Mouse (Mus musculus) heart, embryonic 16.5 days (tissue): ENCODE measurements around the gene Cmc1. TPM values are rescaled to one million over a fixed set of nuclear protein-coding genes. Genes with fewer than 3 reads are reported as not detected.

ENCODE experiments used
- ATAC-seq: fragments of 200-750 bp; cut with Nextera tagmentation; replicated peaks from 2 replicates; pipeline ENCODE4 v1.8.0; 2017; ENCODE audit warnings: moderate number of reproducible peaks; ENCODE audit not compliant: insufficient read depth, low FRiP score; ENCODE audit errors: extremely low read depth
- H3K27ac ChIP-seq: fragments of 300-500 bp; sonication (generic); 2 replicates; pipeline ENCODE4 v1.5.1; 2014; ENCODE audit warnings: mild to moderate bottlenecking, low read length, control low read depth, moderate library complexity
- H3K27me3 ChIP-seq: fragments of 300-500 bp; sonication (generic); 2 replicates; pipeline ENCODE4 v1.6.1; 2014; ENCODE audit warnings: low read length, mixed read lengths; ENCODE audit not compliant: control insufficient read depth, insufficient read depth
- H3K36me3 ChIP-seq: fragments of 300-500 bp; sonication (generic); 2 replicates; pipeline ENCODE4 v1.6.1; 2014; ENCODE audit not compliant: control insufficient read depth, insufficient read depth
- H3K4me1 ChIP-seq: fragments of 300-500 bp; sonication (generic); 2 replicates; pipeline ENCODE4 v1.6.1; 2014; ENCODE audit warnings: low read length, mixed read lengths; ENCODE audit not compliant: control insufficient read depth, insufficient read depth
- H3K4me2 ChIP-seq: fragments of 300-500 bp; sonication (generic); 2 replicates; pipeline ENCODE4 v1.6.1; 2014; ENCODE audit warnings: low read depth, mild to moderate bottlenecking, control low read depth, low read length
- H3K4me3 ChIP-seq: fragments of 300-500 bp; sonication (generic); 2 replicates; pipeline ENCODE4 v1.5.1; 2014; ENCODE audit warnings: mild to moderate bottlenecking, control low read depth, low read length
- H3K9ac ChIP-seq: fragments of 300-500 bp; sonication (generic); 2 replicates; pipeline ENCODE4 v1.6.1; 2014; ENCODE audit warnings: low read length, control low read depth
- H3K9me3 ChIP-seq: fragments of 300-500 bp; sonication (generic); replicated peaks from 2 replicates; pipeline ENCODE4 v1.6.1; 2016; ENCODE audit warnings: low read length; ENCODE audit not compliant: control insufficient read depth
- WGBS: fragments of 180-500 bp; shearing (Covaris S2); extraction: QIAGEN DNeasy Blood & Tissue Kit; methylation state at CpG from one replicate; pipeline ENCODE4 v1.1.7; 2014; 5-methylcytosine and 5-hydroxymethylcytosine counted together
- polyA plus RNA-seq: library from polyadenylated mRNA; unstranded; fragments of >200 nt; fragmentation: Nextera tagmentation; extraction: Ambion mirVana; gene quantifications from 2 replicates; pipeline ENCODE4 v1.2.1, GENCODE M21; 2015

Cmc1 gene
- 37.9 and 39.0 TPM in 2 replicates for polyA plus RNA-seq

DNA sequence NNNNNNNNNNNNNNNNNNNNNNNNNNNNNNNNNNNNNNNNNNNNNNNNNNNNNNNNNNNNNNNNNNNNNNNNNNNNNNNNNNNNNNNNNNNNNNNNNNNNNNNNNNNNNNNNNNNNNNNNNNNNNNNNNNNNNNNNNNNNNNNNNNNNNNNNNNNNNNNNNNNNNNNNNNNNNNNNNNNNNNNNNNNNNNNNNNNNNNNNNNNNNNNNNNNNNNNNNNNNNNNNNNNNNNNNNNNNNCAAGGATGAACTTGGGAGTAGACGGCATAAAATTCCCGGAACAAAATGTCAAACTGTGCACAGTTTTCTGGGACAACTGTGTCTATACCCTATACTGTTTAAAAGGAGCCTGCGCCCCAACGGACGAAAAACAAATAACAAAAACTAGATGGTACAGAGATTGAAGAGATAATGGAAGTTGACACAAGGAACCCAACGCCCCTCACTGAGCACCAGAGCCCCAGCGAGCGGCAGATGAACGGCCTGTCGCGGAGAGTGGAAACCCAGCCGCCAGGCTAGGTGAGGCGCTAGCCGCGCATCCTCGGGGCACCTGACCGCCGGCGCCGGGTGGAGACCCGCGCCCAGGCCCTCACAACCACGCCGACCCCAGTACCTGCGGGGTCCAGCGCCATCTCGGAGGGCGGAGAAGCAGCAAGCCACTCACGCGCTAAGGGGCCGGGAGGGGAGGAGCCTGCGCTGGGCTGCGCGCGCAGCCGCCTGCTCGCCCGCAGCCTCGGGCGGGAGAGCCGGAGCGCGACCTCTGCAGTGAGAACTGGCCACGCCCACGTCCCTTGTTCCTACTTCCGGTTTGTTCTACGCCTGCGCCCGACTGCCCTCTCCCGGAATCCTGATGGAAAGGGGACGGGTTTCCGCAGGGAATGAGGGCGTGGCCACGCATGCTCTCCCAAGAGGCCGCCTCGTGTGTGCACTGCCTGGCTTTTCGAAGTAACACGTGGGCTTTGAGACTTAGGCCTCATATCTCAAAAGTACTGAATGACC lies at the start of gene Cmc1:
TSS of gene Cmc1 (minus strand) at position 771 of the 996 bp plus-strand sequence.
- Histone ChIP-seq H3K4me1 (peaks cover 10% of the 10 kb centered on the region), H3K27me3 (no peaks in the 10 kb centered on the region), H3K36me3 (no peaks in the 10 kb centered on the region), H3K4me3 (peak within 1 kb of the TSS; percentile 90), H3K4me2 (peak within 1 kb of the TSS; percentile 77), H3K9ac (peak within 1 kb of the TSS; percentile 93), H3K27ac (peak within 1 kb of the TSS; percentile 78), H3K9me3 (no peaks in the 10 kb centered on the region)
- peak; percentile 97 for ATAC-seq
- 1% methylated on average over 57 of the region's 58 CpGs for WGBS

GRCm38 (mm10) chr9:118198557-118198956 lies 48.6 kb upstream of the Cmc1 start:
- no peak overlapping the region for H3K9ac ChIP-seq
- 95% methylated on average over 1 of the region's 1 CpGs for WGBS
- H3K27me3 ChIP-seq, result no peaks in the 10 kb centered on the region
- no peak overlapping the region for H3K4me3 ChIP-seq
- H3K4me1 ChIP-seq, result no peaks in the 10 kb centered on the region
- H3K4me2 ChIP-seq, result no peak overlapping the region
- H3K36me3 ChIP-seq, result no peaks in the 10 kb centered on the region
- no peak for ATAC-seq
- H3K27ac ChIP-seq, result no peak overlapping the region
- no peaks in the 10 kb centered on the region for H3K9me3 ChIP-seq

DNA sequence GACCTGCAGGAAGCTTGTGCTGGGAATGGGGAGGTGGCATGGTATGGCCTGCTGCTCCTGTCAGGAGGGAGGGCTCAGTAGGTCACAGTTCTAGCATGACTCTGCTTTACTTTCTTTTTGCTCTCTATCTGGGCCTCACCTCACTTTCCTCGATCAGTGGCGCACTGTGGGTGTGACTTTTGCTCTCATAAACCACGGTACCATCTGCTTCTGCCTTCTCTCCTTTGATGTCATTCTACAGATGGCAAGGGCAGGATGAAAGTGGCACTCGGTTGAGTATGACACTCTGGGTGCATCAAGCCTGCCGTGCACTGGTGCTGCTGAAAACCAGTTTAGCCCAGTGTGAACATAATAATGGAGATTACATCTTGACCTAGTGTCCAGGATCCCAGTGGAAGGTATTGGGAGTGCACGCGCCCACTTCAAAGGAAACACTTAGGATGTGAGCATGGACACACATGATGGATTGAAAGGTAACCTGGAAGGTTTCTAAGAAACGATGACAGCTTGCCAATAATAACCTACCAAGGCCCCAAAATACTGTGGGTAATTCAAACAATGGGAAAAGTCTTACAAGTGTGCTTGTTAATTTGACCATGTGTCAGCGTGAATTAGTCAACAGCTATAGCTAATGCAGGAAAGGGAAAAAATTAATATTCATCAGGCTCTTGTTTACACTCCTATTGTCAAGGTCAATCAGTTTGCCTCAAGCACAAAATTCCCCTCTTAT lies 46.8 kb upstream of the Cmc1 start:
- Histone ChIP-seq H3K9ac (no peak overlapping the region), H3K27me3 (no peaks in the 10 kb centered on the region), H3K4me2 (no peak overlapping the region), H3K36me3 (no peaks in the 10 kb centered on the region), H3K4me1 (no peaks in the 10 kb centered on the region), H3K27ac (no peak overlapping the region), H3K9me3 (no peaks in the 10 kb centered on the region), H3K4me3 (no peak overlapping the region)
- no peak for ATAC-seq
- WGBS, result 80% methylated on average over 9 of the region's 9 CpGs

DNA sequence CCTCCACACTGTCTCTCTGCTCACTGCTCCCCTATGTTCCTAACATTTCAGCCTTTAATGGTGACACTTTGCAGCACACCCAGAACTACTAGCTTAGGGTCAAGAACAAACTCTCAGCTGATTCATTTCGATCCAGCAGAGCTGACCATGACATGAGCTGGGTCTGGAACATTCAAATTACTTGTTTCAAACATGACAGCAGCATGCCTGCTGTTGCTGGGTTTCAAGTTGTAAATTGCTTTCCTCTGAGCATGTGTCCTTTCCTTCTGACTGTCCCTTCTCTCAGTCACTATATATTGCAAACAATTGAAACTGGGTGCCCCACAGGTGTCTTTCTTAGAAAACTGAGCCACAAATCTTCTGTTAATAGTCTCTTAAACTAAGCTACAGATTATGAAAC lies 43.3 kb upstream of the Cmc1 start:
- Histone ChIP-seq H3K27me3 (no peaks in the 10 kb centered on the region), H3K4me1 (no peaks in the 10 kb centered on the region), H3K27ac (no peak overlapping the region), H3K9ac (no peak overlapping the region), H3K36me3 (no peaks in the 10 kb centered on the region), H3K9me3 (0 out of 2 replicates have a peak, but pooled peaks cover 2% of the 10 kb centered on the region), H3K4me3 (no peak overlapping the region), H3K4me2 (no peak overlapping the region)
- ATAC-seq, result no peak
- 86% methylated on average over 1 of the region's 1 CpGs for WGBS

DNA sequence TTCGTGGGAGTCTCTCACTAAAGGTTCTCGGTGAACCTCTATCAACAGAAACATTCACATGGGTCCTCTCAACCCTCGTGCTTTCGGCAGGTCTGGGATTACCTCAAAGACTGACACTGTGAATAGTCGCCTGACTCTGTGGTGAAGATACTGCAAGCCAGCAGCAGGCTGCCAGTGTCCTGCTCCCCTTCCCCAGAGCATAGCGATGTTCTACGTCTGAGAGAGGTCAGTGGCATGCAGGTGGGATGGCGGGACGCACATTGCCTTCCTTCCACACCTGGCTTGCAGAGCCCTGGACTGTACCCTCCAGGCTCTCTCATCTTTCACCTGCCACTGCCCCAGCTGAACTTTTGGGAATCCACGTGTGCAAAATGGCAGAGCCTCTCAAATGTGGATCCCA lies 41.3 kb upstream of the Cmc1 start:
- Histone ChIP-seq H3K4me3 (no peak overlapping the region), H3K9me3 (0 out of 2 replicates have a peak, but pooled peaks cover 2% of the 10 kb centered on the region), H3K4me1 (no peaks in the 10 kb centered on the region), H3K27ac (no peak overlapping the region), H3K27me3 (no peaks in the 10 kb centered on the region), H3K36me3 (no peaks in the 10 kb centered on the region), H3K9ac (no peak overlapping the region), H3K4me2 (no peak overlapping the region)
- WGBS, result 65% methylated on average over 10 of the region's 10 CpGs
- ATAC-seq, result no peak

DNA sequence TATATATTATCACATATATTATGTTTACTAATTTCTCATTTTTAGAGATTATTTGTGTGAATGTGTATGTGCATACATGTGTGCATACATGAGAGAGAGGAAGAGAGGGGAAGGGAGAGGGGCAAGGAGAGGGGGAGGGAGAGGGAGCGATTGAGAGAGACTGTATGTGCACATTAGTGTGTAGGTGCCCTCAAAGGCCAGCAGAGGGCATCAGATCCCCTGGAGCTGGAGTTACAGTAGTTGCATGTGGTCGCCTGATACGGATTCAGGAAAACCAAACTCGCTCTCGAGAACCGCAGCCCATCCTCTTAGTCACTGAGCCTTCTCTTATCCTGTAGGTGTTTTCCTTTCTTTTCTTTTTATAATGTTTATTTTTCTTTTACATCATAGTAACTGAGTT lies 38.4 kb upstream of the Cmc1 start:
- Histone ChIP-seq H3K4me3 (no peak overlapping the region), H3K27ac (no peak overlapping the region), H3K4me2 (no peak overlapping the region), H3K4me1 (no peaks in the 10 kb centered on the region), H3K9ac (no peak overlapping the region), H3K27me3 (no peaks in the 10 kb centered on the region), H3K36me3 (no peaks in the 10 kb centered on the region), H3K9me3 (0 out of 2 replicates have a peak, but pooled peaks cover 2% of the 10 kb centered on the region)
- WGBS, result 94% methylated on average over 6 of the region's 6 CpGs
- no peak for ATAC-seq

GRCm38 (mm10) chr9:118187420-118187819 lies 37.4 kb upstream of the Cmc1 start:
- no peak overlapping the region for H3K27ac ChIP-seq
- WGBS, result 85% methylated on average over 7 of the region's 7 CpGs
- no peaks in the 10 kb centered on the region for H3K27me3 ChIP-seq
- H3K4me1 ChIP-seq, result no peaks in the 10 kb centered on the region
- ATAC-seq, result no peak
- H3K9ac ChIP-seq, result no peak overlapping the region
- peaks cover 2% of the 10 kb centered on the region; the same call in 1 of the 2 replicates for H3K9me3 ChIP-seq
- H3K4me3 ChIP-seq, result no peak overlapping the region
- H3K4me2 ChIP-seq, result no peak overlapping the region
- H3K36me3 ChIP-seq, result no peaks in the 10 kb centered on the region

DNA sequence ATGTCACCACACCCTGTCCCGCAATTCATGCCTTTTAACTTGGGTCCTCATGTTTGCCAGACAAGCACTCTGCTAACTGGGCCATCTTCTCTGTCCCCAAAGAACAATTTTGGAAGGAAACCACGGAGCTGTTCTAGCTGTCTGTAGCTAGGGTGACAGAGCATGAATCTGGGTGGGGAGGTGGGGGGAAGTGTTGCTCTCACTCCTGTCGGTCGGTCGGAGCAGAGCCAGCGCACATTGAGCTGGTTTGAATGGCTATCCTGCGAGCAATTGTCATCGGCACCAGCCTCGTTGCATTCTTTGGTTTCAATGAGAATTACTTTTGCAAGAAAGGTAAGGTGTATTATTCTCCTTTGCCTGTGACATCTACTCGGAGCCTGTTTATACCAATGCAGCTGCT lies 36.8 kb upstream of the Cmc1 start:
- 84% methylated on average over 10 of the region's 10 CpGs for WGBS
- no peak overlapping the region for H3K27ac ChIP-seq
- H3K4me1 ChIP-seq, result no peaks in the 10 kb centered on the region

More for the DNA sequence above, 36.8 kb upstream of the Cmc1 start:
- Histone ChIP-seq H3K9me3 (peaks cover 2% of the 10 kb centered on the region; the same call in 1 of the 2 replicates), H3K4me3 (no peak overlapping the region), H3K9ac (no peak overlapping the region), H3K4me2 (no peak overlapping the region), H3K27me3 (no peaks in the 10 kb centered on the region), H3K36me3 (no peaks in the 10 kb centered on the region)
- no peak for ATAC-seq
